Mouse (Mus musculus) stomach, postnatal 0 days (tissue): Measurements from ENCODE around the gene Josd1. TPM values are rescaled to one million over a fixed set of nuclear protein-coding genes. Genes with fewer than 3 reads are reported as not detected.
A peak's percentile ranks its signal among the peaks of the same experiment; 100 is the strongest.

ENCODE experiments used
- ATAC-seq: fragments of 200-750 bp; cut with Nextera tagmentation; 2 replicates; pipeline ENCODE4 v1.8.0; 2017; ENCODE audit not compliant: low FRiP score, low TSS enrichment
- DNase-seq: peaks from one replicate; pipeline ENCODE4 v3.0.0-alpha.2; 2016; ENCODE audit warnings: low spot score
- H3K27ac ChIP-seq: fragments of 300-500 bp; sonication (generic); replicated peaks from 2 replicates; pipeline ENCODE4 v1.5.1; 2014; ENCODE audit warnings: mild to moderate bottlenecking, control low read depth
- H3K27me3 ChIP-seq: fragments of 300-500 bp; sonication (generic); 2 replicates; pipeline ENCODE4 v1.6.1; 2014; ENCODE audit warnings: low read length; ENCODE audit not compliant: control insufficient read depth, insufficient read depth
- H3K36me3 ChIP-seq: fragments of 300-500 bp; sonication (generic); 2 replicates; pipeline ENCODE4 v1.6.1; 2014; ENCODE audit warnings: low read length, mixed read lengths; ENCODE audit not compliant: control insufficient read depth, insufficient read depth
- H3K4me1 ChIP-seq: fragments of 300-500 bp; sonication (generic); replicated peaks from 2 replicates; pipeline ENCODE4 v1.6.1; 2014; ENCODE audit warnings: antibody characterized with exemption; ENCODE audit not compliant: control insufficient read depth, insufficient read depth
- H3K4me2 ChIP-seq: fragments of 300-500 bp; sonication (generic); replicated peaks from 2 replicates; pipeline ENCODE4 v1.6.1; 2014; ENCODE audit warnings: low read depth, mild to moderate bottlenecking, control low read depth, moderate library complexity
- H3K4me3 ChIP-seq: fragments of 300-500 bp; sonication (generic); 2 replicates; pipeline ENCODE4 v1.5.1; 2014; ENCODE audit warnings: low read depth, low read length, control low read depth
- H3K9ac ChIP-seq: fragments of 300-500 bp; sonication (generic); 2 replicates; pipeline ENCODE4 v1.6.1; 2014; ENCODE audit warnings: mild to moderate bottlenecking, low read length, control low read depth, mixed read lengths
- H3K9me3 ChIP-seq: fragments of 300-500 bp; sonication (generic); 2 replicates; pipeline ENCODE4 v1.6.1; 2016; ENCODE audit warnings: low read length; ENCODE audit not compliant: control insufficient read depth
- CTCF ChIP-seq: IDR thresholded peaks from 2 replicates; pipeline ENCODE4 v1.5.1; 2016; ENCODE audit warnings: antibody characterized with exemption, low read depth, mild to moderate bottlenecking, moderate library complexity
- EP300 ChIP-seq: optimal IDR thresholded peaks from 2 replicates; pipeline ENCODE3; 2016; ENCODE audit warnings: antibody characterized with exemption
- WGBS: fragments of 180-500 bp; shearing (Covaris S2); extraction: QIAGEN DNeasy Blood & Tissue Kit; methylation state at CpG from one replicate; pipeline ENCODE4 v1.1.7; 2014; 5-methylcytosine and 5-hydroxymethylcytosine counted together
- polyA plus RNA-seq: library from polyadenylated mRNA; unstranded; fragments of >200 nt; fragmentation: Nextera tagmentation; extraction: Ambion mirVana; gene quantifications from 2 replicates; pipeline ENCODE4 v1.2.1, GENCODE M21; 2015

The Josd1 gene
- polyA plus RNA-seq, result 11.7 and 13.4 TPM in 2 replicates

DNA sequence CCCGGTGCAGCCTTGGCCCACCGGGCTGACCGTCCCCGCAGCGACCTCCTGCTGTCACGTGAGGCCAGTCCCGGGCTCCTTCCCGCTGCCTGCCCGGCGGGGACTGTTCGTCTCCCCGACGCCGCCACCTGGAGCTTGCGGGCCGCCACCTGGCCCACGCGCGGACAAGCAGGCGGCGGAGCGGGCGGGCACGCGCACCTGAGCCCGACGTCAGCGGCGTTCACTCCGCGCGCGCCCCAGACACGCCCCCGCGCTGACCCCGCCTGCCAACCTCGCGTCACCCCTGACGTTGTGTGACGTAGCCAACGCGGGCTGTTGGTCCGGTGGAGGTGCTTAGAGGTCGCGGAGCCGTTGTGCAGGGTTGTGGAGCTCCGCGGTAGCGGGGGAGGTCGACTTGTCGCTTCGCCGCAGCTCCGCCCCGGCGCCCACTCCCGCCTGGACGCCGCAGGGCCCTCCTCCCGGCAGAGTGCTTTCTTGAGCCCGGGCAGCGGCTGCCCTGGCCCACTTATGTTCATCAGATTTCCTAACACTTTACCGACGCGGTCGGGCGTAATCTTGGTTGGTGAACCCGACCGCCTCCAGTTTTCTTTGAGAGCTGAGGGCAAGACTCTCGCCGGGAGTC is at the start of gene Josd1:
Gene Josd1, minus strand, starts transcription at position 274 of the 622 bp plus-strand sequence.
- H3K36me3 ChIP-seq, result no peaks in the 10 kb centered on the region
- H3K9ac ChIP-seq, result peak within 1 kb of the TSS; percentile 90
- H3K4me2 ChIP-seq, result peak within 1 kb of the TSS; percentile 82
- peak; percentile 97 for DNase-seq
- under 1% methylated on average over 69 of the region's 72 CpGs for WGBS
- H3K4me3 ChIP-seq, result peak within 1 kb of the TSS; percentile 88
- H3K9me3 ChIP-seq, result no peaks in the 10 kb centered on the region
- peak; percentile 71 for ATAC-seq
- H3K27ac ChIP-seq, result peak within 1 kb of the TSS; percentile 96
- peaks cover 22% of the 10 kb centered on the region for H3K4me1 ChIP-seq
- H3K27me3 ChIP-seq, result no peaks in the 10 kb centered on the region
- TF ChIP-seq CTCF, result peak; percentile 26; the same call in 1 of the 2 replicates
- TF ChIP-seq EP300, result no peak

DNA sequence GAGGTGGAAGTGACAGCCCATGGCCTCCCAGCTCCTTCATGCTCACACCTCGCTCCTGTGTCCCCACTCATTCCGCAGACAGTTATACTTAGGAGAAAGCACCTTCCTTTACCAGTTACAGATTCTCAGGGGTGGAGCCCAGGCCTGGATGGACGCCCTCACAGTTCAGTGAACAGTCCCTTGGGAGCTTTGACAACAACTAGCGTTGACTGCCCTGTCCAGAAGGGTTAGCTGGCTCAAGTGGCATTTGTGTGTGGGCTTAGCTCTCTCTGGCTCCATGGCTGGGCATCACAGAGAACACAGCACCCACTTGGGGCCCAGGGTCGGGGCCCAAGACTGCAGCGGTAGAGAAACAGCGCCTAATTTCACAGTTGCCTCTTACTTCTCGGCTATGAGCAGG is 46.6 kb upstream of the Josd1 start:
- Histone ChIP-seq H3K9ac (no peak overlapping the region; the same call in 1 of the 2 replicates), H3K4me1 (no peaks in the 10 kb centered on the region), H3K9me3 (no peaks in the 10 kb centered on the region), H3K4me2 (no peak overlapping the region), H3K27me3 (no peaks in the 10 kb centered on the region), H3K36me3 (peaks cover 51% of the 10 kb centered on the region), H3K4me3 (no peak overlapping the region), H3K27ac (0 out of 2 replicates have a peak overlapping the region, but pooled peaks have one; percentile 58)
- ATAC-seq (no peak), DNase-seq (no peak)
- TF ChIP-seq EP300, result no peak
- no peak for TF ChIP-seq CTCF
- WGBS, result 82% methylated on average over 8 of the region's 8 CpGs

DNA sequence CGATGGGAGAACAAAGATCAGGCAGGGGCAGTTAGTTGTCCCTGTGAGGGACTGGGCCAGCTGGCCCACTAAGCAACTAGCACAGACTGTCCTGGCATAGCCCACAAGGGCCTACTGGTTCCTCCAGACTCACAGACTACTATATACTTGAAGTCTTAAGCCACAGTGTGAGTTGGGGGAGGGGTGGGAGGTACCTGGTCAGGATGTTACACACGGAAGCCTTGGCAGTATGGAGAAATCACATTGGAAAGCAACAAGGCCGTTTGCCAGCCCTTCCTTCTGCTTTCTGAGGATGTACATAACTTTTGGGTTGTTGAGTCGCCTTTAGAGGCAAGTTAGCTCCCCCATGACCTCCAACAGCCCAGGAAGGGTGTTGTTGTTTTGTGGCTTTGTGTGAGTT is 45.9 kb upstream of the Josd1 start:
- no peak for DNase-seq
- no peak overlapping the region for H3K4me2 ChIP-seq
- no peak for TF ChIP-seq EP300
- no peak for TF ChIP-seq CTCF
- no peak overlapping the region for H3K9ac ChIP-seq
- H3K36me3 ChIP-seq, result peaks cover 51% of the 10 kb centered on the region
- H3K4me3 ChIP-seq, result no peak overlapping the region
- no peak overlapping the region for H3K27ac ChIP-seq
- H3K4me1 ChIP-seq, result no peaks in the 10 kb centered on the region
- 73% methylated on average over 4 of the region's 4 CpGs for WGBS
- no peaks in the 10 kb centered on the region for H3K27me3 ChIP-seq
- no peak for ATAC-seq
- H3K9me3 ChIP-seq, result no peaks in the 10 kb centered on the region

DNA sequence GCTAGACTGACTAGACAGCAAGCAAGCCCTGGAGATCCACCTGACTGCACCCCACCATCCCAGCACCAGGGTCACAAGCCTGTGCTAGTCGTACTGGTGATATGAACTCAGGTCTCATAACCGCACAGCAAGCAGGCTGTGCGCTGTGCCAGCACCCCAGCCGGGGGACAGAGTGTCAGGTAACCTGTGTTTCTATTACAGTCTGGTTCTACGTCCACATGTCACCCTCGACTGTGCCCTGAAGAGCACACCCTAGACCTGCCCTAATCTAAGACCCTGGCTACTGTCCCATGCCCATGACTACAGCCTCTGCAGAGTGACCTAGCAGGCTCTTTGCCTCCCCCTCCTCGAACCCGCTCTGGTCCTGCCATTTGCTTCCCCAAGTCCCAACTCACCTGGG is 45.5 kb upstream of the Josd1 start:
- H3K27ac ChIP-seq, result no peak overlapping the region
- H3K4me3 ChIP-seq, result no peak overlapping the region
- no peak overlapping the region for H3K9ac ChIP-seq
- ATAC-seq (no peak), DNase-seq (no peak)
- 94% methylated on average over 8 of the region's 8 CpGs for WGBS
- no peaks in the 10 kb centered on the region for H3K27me3 ChIP-seq
- H3K36me3 ChIP-seq, result peaks cover 48% of the 10 kb centered on the region
- no peak overlapping the region for H3K4me2 ChIP-seq
- TF ChIP-seq CTCF (no peak), EP300 (no peak)
- H3K9me3 ChIP-seq, result no peaks in the 10 kb centered on the region
- H3K4me1 ChIP-seq, result no peaks in the 10 kb centered on the region

DNA sequence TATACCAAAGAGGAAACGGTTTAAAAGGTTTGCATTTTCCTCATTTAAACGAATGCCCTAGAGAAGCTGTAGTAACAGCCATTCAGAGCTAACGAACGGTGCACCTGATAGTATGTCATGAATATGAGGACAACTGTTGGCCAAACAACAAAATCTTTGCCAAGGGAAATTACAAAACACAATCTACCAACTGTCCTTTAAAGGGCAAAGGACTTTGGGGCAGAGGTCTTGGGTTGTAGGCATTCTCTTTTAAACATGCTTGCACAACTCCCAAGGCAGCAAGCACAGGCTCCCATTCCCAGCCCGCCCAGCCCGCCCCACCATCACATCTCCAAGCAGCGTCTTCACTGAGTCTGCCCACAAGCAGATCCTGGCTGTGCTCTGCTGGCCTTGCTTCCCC is 43.8 kb upstream of the Josd1 start:
- DNase-seq (no peak), ATAC-seq (no peak)
- no peak overlapping the region for H3K9ac ChIP-seq
- H3K27ac ChIP-seq, result no peak overlapping the region
- no peak for TF ChIP-seq EP300
- no peak for TF ChIP-seq CTCF
- H3K9me3 ChIP-seq, result no peaks in the 10 kb centered on the region
- H3K4me2 ChIP-seq, result no peak overlapping the region
- H3K4me1 ChIP-seq, result no peaks in the 10 kb centered on the region
- no peaks in the 10 kb centered on the region for H3K27me3 ChIP-seq
- no peak overlapping the region for H3K4me3 ChIP-seq
- peaks cover 53% of the 10 kb centered on the region for H3K36me3 ChIP-seq
- 88% methylated on average over 7 of the region's 7 CpGs for WGBS

DNA sequence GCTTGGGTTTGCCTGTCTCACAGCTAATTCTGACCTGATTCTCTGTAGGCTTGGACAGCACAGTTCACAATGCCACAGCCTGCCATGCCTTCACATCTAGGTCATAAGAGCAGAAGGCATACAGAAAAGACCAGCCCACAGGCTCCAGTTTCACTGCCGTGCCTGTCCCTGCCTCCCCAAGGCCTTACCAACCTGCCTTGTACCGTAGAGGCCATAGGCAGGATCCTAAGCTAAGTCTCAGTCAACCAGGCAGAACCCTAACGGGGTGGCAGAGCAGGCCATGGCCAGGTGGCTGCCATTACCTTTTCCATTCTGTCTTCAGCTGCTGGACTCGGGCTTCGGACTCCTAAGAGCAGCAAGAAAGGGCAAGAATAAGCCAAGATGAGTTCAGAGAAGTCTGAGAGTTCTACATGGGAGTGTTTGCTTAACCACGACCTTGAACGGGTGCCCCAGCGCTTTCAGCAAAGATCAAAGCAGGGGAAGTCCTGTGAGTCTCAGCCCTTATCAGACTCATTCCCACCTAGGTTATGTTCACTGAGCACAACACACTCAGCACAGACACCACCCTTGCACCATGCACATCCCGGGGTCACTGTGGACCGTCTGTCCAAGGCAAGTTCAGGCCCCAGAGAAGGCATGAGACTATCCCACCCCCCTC is 41.1 kb upstream of the Josd1 start:
- ATAC-seq, result no peak

More for the DNA sequence above, 41.1 kb upstream of the Josd1 start:
- Histone ChIP-seq H3K9me3 (no peaks in the 10 kb centered on the region), H3K9ac (no peak overlapping the region), H3K27me3 (no peaks in the 10 kb centered on the region), H3K4me1 (no peaks in the 10 kb centered on the region), H3K4me3 (no peak overlapping the region), H3K36me3 (peaks cover 54% of the 10 kb centered on the region), H3K4me2 (no peak overlapping the region), H3K27ac (no peak overlapping the region)
- DNase-seq, result no peak
- WGBS, result 67% methylated on average over 10 of the region's 10 CpGs
- TF ChIP-seq EP300 (no peak), CTCF (no peak)
